Mouse (Mus musculus): ENCODE measurements around the gene Tspan14.

DNA sequence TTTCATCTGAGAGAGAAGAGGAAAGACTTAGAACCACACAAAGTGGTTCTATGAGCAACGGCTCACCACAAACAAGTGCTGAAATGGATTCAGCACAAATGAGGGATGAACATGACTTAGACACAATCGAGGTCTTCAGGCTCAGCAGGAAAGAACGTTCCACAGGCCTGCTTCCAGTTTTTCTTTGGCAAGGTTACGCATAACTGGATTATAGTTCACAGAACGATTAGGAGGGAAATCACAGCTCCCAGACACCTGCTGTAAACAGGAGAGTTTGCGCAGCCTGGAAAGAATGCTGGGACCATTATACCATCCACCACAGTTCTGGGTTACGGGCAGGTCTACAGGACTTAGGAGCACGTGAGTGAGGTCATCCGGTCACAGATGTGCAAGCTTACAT is 39.1 kb upstream of the Tspan14 start:
- TF ChIP-seq ZC3H11A (IDR thresholded peaks at IDR 0.05; ENCODE audit: borderline replicate concordance, low read depth, low read length): no peak
- no peak for TF ChIP-seq CHD2 (IDR thresholded peaks at IDR 0.05; ENCODE audit: low read depth, low read length)
- TF ChIP-seq MAFK (IDR thresholded peaks at IDR 0.05; ENCODE audit: insufficient read depth, low read depth, low read length): no peak

Data from ES-E14 (cell line).